Mouse (Mus musculus) kidney, adult 2 months (tissue): ENCODE measurements around the gene Cpeb2. TPM values are rescaled to one million over a fixed set of nuclear protein-coding genes. Genes with fewer than 3 reads are reported as not detected.

Experiments used
- DNase-seq: peaks from one replicate; pipeline ENCODE4 v3.0.0; 2021
- H3K27ac ChIP-seq: fragments of 200-500 bp; 2 replicates; pipeline ENCODE4 v1.5.1; 2012; ENCODE audit warnings: low read depth, low read length, control low read depth, inconsistent platforms; ENCODE audit not compliant: insufficient read depth
- H3K27me3 ChIP-seq: fragments of 200-500 bp; replicated peaks from 2 replicates; pipeline ENCODE4 v1.6.1; 2012; ENCODE audit warnings: mild to moderate bottlenecking, moderate library complexity, low read length, inconsistent platforms; ENCODE audit not compliant: control insufficient read depth, insufficient read depth
- H3K36me3 ChIP-seq: fragments of 200-500 bp; 2 replicates; pipeline ENCODE4 v1.6.1; 2012; ENCODE audit warnings: mild to moderate bottlenecking, moderate library complexity, low read length, inconsistent platforms; ENCODE audit not compliant: control insufficient read depth, insufficient read depth
- H3K4me1 ChIP-seq: fragments of 200-500 bp; 2 replicates; pipeline ENCODE4 v1.6.1; 2011; ENCODE audit warnings: low read length; ENCODE audit not compliant: control insufficient read depth, insufficient read depth
- H3K4me3 ChIP-seq: fragments of 200-500 bp; 2 replicates; pipeline ENCODE4 v1.5.1; 2011; ENCODE audit warnings: mild to moderate bottlenecking, low read depth, low read length, control low read depth; ENCODE audit not compliant: insufficient read depth
- CTCF ChIP-seq: fragments of 200-500 bp; conservative IDR thresholded peaks from 2 replicates; pipeline ENCODE4 v1.5.1; 2011; ENCODE audit warnings: low read depth, mild to moderate bottlenecking, control low read depth, low read length, moderate library complexity, mixed read lengths; ENCODE audit not compliant: insufficient read depth, insufficient read length
- POLR2A ChIP-seq: fragments of 200-500 bp; IDR thresholded peaks from one replicate; pipeline ENCODE4 v1.6.1; 2011; ENCODE audit warnings: low read depth, low read length, control low read depth
- WGBS: fragments of 180-500 bp; shearing (Covaris S2); methylation state at CpG from one replicate; pipeline ENCODE4 v1.1.7; 2018; 5-methylcytosine and 5-hydroxymethylcytosine counted together
- polyA plus RNA-seq: library from polyadenylated mRNA; depleted of rRNA; stranded (reverse); fragments of >200 nt; gene quantifications from 2 replicates; pipeline ENCODE4 v1.2.3, GENCODE M21; 2012; rRNA removed

The Cpeb2 gene
- polyA plus RNA-seq, result 5.8 and 5.9 TPM in 2 replicates

DNA sequence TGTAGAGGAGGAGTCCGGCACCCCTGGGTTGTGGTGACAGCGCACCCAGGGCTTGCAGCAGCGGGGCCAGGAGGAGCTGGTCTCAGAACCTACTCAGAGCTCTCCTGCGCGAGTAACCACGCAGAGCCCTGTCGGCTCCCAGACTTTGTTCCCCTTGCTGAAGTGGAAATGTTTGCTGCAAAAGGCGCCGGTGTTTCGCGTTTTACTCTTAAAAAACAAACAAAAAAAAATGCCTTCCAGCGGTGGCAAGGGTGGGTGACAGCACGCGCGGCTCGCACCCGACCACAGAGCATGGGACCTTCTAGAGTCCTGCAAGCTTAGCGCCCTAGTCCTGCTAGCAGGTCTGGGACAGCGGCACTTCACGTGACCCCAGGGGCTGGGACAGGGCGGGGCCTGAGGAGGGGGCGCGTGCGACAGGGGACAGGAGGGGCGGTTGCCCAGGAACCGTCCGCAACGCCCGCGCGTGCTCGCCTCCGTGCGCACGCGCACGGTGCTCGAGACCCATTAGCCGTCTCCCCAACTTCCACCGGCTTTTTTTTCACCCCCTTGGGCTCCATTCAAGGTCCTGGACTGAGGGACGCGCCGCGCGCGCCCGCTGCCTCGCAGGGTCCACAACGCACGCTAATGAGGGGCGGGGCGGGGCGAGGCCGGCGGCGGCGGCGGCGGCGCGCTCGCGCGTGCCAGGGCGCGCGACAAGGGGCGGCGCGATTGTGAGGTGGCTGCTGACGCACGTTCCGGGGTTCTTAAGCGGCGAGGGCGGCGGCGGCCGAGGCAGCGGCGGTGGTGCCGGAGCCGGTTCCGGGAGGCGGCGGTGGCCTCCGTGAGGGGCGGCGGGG lies at the start of gene Cpeb2:
Gene Cpeb2 (plus strand): TSS at position 691 of the 836 bp plus-strand sequence.
- TF ChIP-seq POLR2A, result peak; percentile 92
- TF ChIP-seq CTCF, result no peak
- 2% methylated on average over 54 of the region's 89 CpGs for WGBS
- H3K27me3 ChIP-seq, result no peaks in the 10 kb centered on the region
- peak within 1 kb of the TSS; percentile 95 for H3K27ac ChIP-seq
- H3K4me1 ChIP-seq, result peaks cover 6% of the 10 kb centered on the region; the same call in 1 of the 2 replicates
- no peaks in the 10 kb centered on the region; the same call in 1 of the 2 replicates for H3K36me3 ChIP-seq
- H3K4me3 ChIP-seq, result peak within 1 kb of the TSS; percentile 88
- peak; percentile 98 for DNase-seq

DNA sequence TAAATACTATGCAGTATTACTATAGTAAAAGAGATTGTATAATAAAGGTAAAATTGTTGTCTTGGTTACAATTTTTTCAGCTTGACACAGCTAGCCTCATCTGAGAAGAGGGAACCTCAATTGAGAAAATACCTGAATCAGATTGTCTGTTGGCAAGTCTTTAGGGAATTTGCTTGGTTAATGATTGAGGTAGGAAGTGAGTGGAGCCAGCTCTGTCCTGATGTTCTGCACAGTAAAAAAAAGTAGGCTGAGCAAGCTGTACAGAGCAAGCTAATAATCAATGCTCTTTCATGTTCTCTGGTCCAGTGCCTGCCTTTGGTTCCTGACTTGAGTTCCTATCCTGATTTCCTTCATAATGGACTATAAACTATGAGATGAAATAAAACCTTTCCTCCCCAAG lies 49.4 kb upstream of the Cpeb2 start:
- Histone ChIP-seq H3K4me3 (no peak overlapping the region), H3K36me3 (no peaks in the 10 kb centered on the region), H3K27me3 (no peaks in the 10 kb centered on the region), H3K4me1 (no peaks in the 10 kb centered on the region; the same call in 1 of the 2 replicates), H3K27ac (no peak overlapping the region)
- TF ChIP-seq CTCF, result no peak
- no peak for TF ChIP-seq POLR2A
- peak; percentile 71 for DNase-seq

DNA sequence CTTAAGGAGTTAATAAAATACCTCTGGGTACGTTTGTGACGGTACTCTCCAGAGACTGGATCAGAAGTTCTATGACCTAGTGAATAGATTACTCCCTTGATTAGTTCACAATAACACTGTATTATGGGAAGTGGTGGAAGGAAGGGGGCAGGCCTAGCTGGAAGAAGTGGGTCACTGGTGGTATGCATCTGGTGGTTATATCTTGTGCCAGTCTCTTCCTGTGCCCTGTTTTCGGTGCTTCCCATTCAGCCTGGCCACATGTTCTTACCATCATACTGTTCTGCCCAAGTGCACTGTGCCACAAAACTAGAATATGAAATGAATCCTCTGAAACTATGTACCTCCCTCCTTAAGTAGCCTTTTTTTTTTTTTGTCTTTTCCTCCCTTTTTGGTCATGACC lies 48.1 kb upstream of the Cpeb2 start:
- Histone ChIP-seq H3K4me1 (no peaks in the 10 kb centered on the region; the same call in 1 of the 2 replicates), H3K27ac (no peak overlapping the region), H3K4me3 (no peak overlapping the region), H3K36me3 (no peaks in the 10 kb centered on the region), H3K27me3 (no peaks in the 10 kb centered on the region)
- 34% methylated on average over 3 of the region's 3 CpGs for WGBS
- TF ChIP-seq CTCF, result no peak
- no peak for DNase-seq

DNA sequence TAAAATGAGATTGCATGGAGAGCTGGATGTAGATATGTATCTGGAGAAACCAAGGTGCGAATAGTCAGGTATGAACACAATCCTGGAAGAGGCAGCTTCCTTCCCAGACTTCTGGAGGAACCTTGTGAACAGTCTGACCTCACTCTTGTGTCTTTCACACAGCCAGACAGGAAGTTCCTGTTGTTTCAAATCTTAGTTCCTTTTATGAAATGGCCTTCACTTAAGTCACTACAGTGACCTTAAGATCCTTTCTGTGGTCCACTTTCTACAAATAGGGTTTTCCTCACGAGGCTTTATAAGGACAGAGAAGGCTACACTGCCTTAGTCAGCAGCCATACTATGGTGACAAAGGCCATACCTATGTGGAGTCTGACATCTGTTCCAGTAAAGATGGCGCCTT lies 47.5 kb upstream of the Cpeb2 start:
- H3K4me3 ChIP-seq, result no peak overlapping the region
- no peaks in the 10 kb centered on the region; the same call in 1 of the 2 replicates for H3K4me1 ChIP-seq
- no peaks in the 10 kb centered on the region for H3K27me3 ChIP-seq
- H3K36me3 ChIP-seq, result no peaks in the 10 kb centered on the region
- no peak overlapping the region for H3K27ac ChIP-seq
- TF ChIP-seq POLR2A (no peak), CTCF (no peak)
- WGBS, result 82% methylated on average over 3 of the region's 3 CpGs
- DNase-seq, result no peak

DNA sequence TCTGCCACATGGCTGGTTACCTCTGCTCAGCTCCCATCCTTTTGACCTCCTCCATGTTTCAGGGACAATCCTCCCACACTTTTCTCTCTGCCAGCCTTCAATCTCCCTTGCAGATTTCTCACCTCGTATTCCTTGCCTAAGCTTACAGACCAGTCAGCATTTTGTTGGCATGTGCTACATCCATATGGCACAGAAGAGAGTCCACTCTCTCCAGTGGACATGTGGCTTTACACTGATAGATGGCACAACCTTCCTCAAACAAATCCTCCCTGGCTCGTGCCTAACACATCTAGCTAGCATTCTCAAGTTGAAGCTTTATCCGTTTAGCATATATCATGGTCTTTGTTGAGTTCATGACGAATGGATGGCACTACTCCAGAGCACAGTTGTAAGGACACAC lies 32.3 kb upstream of the Cpeb2 start:
- DNase-seq, result no peak
- H3K27me3 ChIP-seq, result no peaks in the 10 kb centered on the region
- no peak overlapping the region for H3K27ac ChIP-seq
- no peaks in the 10 kb centered on the region for H3K4me1 ChIP-seq
- 72% methylated on average over 4 of the region's 4 CpGs for WGBS
- TF ChIP-seq CTCF (no peak), POLR2A (no peak)
- H3K4me3 ChIP-seq, result no peak overlapping the region
- H3K36me3 ChIP-seq, result no peaks in the 10 kb centered on the region

DNA sequence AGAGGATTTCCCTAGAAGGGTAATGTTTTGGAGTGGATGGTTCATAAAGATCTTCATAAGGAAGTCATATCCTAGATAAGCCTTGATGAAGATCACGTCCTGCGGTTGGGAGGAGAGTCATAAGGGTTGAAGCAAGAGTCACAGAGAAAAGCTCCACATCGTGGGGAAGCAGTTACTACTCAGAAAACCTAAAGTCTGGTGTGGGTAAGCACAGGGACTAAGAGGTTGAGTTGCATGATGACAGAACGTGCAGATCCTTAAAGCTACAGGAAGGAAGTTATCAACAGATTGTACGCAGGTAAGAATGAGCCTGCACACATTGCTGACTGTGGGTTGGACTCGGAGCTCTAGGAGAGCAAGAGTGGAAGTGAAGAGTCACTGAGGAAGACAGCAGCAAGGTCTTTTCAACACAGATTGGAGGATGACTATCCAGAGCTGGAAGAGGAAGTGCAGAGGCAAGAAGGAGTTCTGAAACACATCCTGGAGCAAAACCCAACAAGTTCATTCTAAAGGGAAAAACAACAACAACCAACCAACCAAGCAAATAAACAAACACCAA lies 26.4 kb upstream of the Cpeb2 start:
- Histone ChIP-seq H3K27ac (no peak overlapping the region), H3K4me1 (no peaks in the 10 kb centered on the region), H3K27me3 (no peaks in the 10 kb centered on the region), H3K36me3 (no peaks in the 10 kb centered on the region), H3K4me3 (no peak overlapping the region)
- no peak for DNase-seq
- WGBS, result 77% methylated on average over 6 of the region's 6 CpGs
- TF ChIP-seq POLR2A (no peak), CTCF (no peak)

DNA sequence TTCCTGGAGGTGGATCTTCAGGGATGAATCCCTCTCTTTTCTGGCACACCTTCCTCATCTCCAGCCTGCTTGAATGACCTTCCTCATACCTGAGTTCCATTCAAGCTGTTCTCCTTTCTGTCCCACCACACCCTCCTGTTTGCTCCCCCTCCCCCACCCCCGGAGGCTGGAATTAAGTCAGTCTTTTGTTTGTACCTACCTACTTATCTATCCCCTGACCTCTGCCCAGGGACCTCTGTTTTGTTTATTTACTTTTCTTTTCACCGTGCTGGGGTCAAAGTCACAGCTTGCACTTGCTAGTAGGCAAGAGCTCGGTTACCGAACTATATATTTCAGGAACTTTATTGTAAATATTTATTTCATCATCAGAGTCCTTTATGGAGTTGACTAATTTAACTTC lies 15.5 kb upstream of the Cpeb2 start:
- WGBS, result 22% methylated on average over 4 of the region's 4 CpGs
- DNase-seq, result peak; percentile 65
- Histone ChIP-seq H3K27me3 (no peaks in the 10 kb centered on the region; the same call in 1 of the 2 replicates), H3K4me3 (no peak overlapping the region), H3K36me3 (no peaks in the 10 kb centered on the region), H3K27ac (peak overlapping the region; percentile 95), H3K4me1 (peaks cover 21% of the 10 kb centered on the region)
- TF ChIP-seq CTCF, result no peak
- no peak for TF ChIP-seq POLR2A
